Mouse (Mus musculus) limb, embryonic 14.5 days (tissue): ENCODE measurements around the gene Tlr2. TPM values are rescaled to one million over a fixed set of nuclear protein-coding genes. Genes with fewer than 3 reads are reported as not detected.
A peak's percentile ranks its signal among the peaks of the same experiment; 100 is the strongest.

Experiments used
- ATAC-seq: fragments of 200-750 bp; cut with Nextera tagmentation; 2 replicates; pipeline ENCODE4 v1.8.0; 2017; ENCODE audit warnings: low read depth, moderate number of reproducible peaks, moderate TSS enrichment; ENCODE audit not compliant: low FRiP score
- DNase-seq: peaks from one replicate; pipeline ENCODE4 v3.0.0-alpha.2; 2015; ENCODE audit warnings: low spot score
- H3K27ac ChIP-seq: fragments of 300-500 bp; sonication (generic); replicated peaks from 2 replicates; pipeline ENCODE4 v1.5.1; 2014; ENCODE audit warnings: low read depth, mild to moderate bottlenecking, low read length, moderate library complexity, mixed read lengths
- H3K27me3 ChIP-seq: fragments of 300-500 bp; sonication (generic); 2 replicates; pipeline ENCODE4 v1.6.1; 2014; ENCODE audit warnings: low read length, mixed read lengths; ENCODE audit not compliant: control insufficient read depth, insufficient read depth
- H3K36me3 ChIP-seq: fragments of 300-500 bp; sonication (generic); 2 replicates; pipeline ENCODE4 v1.6.1; 2014; ENCODE audit warnings: mild to moderate bottlenecking, low read length, moderate library complexity, mixed read lengths; ENCODE audit not compliant: control insufficient read depth, insufficient read depth
- H3K4me1 ChIP-seq: fragments of 300-500 bp; sonication (generic); 2 replicates; pipeline ENCODE4 v1.6.1; 2014; ENCODE audit warnings: antibody characterized with exemption, low read length, mixed read lengths; ENCODE audit not compliant: control insufficient read depth, insufficient read depth
- H3K4me2 ChIP-seq: fragments of 300-500 bp; sonication (generic); replicated peaks from 2 replicates; pipeline ENCODE4 v1.6.1; 2014; ENCODE audit warnings: low read depth, mild to moderate bottlenecking, low read length, moderate library complexity; ENCODE audit not compliant: severe bottlenecking
- H3K4me3 ChIP-seq: fragments of 300-500 bp; sonication (generic); replicated peaks from 2 replicates; pipeline ENCODE4 v1.5.1; 2014; ENCODE audit warnings: low read length
- H3K9ac ChIP-seq: fragments of 300-500 bp; sonication (generic); 2 replicates; pipeline ENCODE4 v1.6.1; 2014; ENCODE audit warnings: mild to moderate bottlenecking, low read depth, low read length, moderate library complexity; ENCODE audit not compliant: severe bottlenecking
- H3K9me3 ChIP-seq: fragments of 300-500 bp; sonication (generic); 2 replicates; pipeline ENCODE4 v1.6.1; 2016; ENCODE audit warnings: low read length; ENCODE audit not compliant: control insufficient read depth
- POLR2A ChIP-seq: fragments of 200-500 bp; IDR thresholded peaks from 2 replicates; pipeline ENCODE4 v1.8.0; 2012; ENCODE audit warnings: inconsistent platforms, mild to moderate bottlenecking, moderate library complexity, borderline replicate concordance; ENCODE audit not compliant: insufficient read depth, insufficient read length; ENCODE audit errors: extremely low read depth
- WGBS: fragments of 180-500 bp; shearing (Covaris S2); extraction: QIAGEN DNeasy Blood & Tissue Kit; methylation state at CpG from one replicate; pipeline ENCODE4 v1.1.7; 2014; 5-methylcytosine and 5-hydroxymethylcytosine counted together
- polyA plus RNA-seq, 2 experiments: library from polyadenylated mRNA; depleted of rRNA in 1 of 2; stranded (reverse) in 1 of 2; unstranded in 1 of 2; fragments of >200 nt; fragmentation: Nextera tagmentation in 1 of 2; extraction: Ambion mirVana in 1 of 2; gene quantifications; 2 replicates each; pipeline versions ENCODE4 v1.2.1 to v1.2.3; 2012 to 2014

Tlr2 gene
- polyA plus RNA-seq, 2 experiments: 5.6 to 10.3 TPM

- no peak for TF ChIP-seq POLR2A
- Histone ChIP-seq H3K36me3 (no peaks in the 10 kb centered on the region), H3K27ac (no peak overlapping the region), H3K4me2 (no peak overlapping the region), H3K4me3 (no peak overlapping the region), H3K9me3 (no peaks in the 10 kb centered on the region), H3K4me1 (no peaks in the 10 kb centered on the region), H3K27me3 (no peaks in the 10 kb centered on the region), H3K9ac (no peak overlapping the region)
- DNase-seq (no peak), ATAC-seq (no peak)
- 55% methylated on average over 8 of the region's 8 CpGs for WGBS
Observed at GRCm38 (mm10) chr3:83844766-83845520, 3.4 kb upstream of the Tlr2 start.

DNA sequence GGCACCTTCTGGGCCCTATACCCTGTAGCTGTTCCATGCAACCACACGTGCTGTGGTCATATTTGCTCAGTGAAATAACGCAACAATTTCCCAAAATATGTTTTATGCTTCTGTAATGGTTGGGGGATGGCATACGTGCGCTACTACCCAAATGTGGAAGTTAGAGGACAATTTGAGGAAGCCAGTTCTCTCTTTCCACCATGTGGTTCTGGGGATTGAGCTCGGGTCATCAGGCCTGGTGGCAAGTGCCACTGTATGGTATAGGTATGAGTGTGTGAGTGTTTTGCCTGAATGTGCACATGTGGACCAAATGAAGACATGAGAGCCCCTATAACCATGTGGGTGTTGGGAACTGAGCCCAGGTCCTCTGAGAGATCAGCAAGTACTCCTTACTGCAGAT is 2.1 kb downstream of the Tlr2 start:
- H3K27ac ChIP-seq: no peak overlapping the region
- TF ChIP-seq POLR2A: no peak
- no peak overlapping the region for H3K9ac ChIP-seq
- no peaks in the 10 kb centered on the region for H3K9me3 ChIP-seq
- 91% methylated on average over 5 of the region's 5 CpGs for WGBS
- no peak overlapping the region for H3K4me3 ChIP-seq
- DNase-seq: no peak
- no peaks in the 10 kb centered on the region for H3K36me3 ChIP-seq
- H3K4me2 ChIP-seq: peak overlapping the region; percentile 9; the same call in 1 of the 2 replicates
- no peaks in the 10 kb centered on the region for H3K27me3 ChIP-seq
- no peak for ATAC-seq
- H3K4me1 ChIP-seq: no peaks in the 10 kb centered on the region

GRCm38 (mm10) chr3:83836685-83837084 is 4.9 kb downstream of the Tlr2 start:
- H3K4me2 ChIP-seq: no peak overlapping the region
- ATAC-seq (no peak), DNase-seq (no peak)
- no peak for TF ChIP-seq POLR2A
- H3K4me3 ChIP-seq: no peak overlapping the region
- H3K9me3 ChIP-seq: no peaks in the 10 kb centered on the region
- no peak overlapping the region for H3K9ac ChIP-seq
- H3K27me3 ChIP-seq: no peaks in the 10 kb centered on the region
- no peaks in the 10 kb centered on the region for H3K4me1 ChIP-seq
- no peaks in the 10 kb centered on the region for H3K36me3 ChIP-seq
- no peak overlapping the region for H3K27ac ChIP-seq
- 79% methylated on average over 15 of the region's 15 CpGs for WGBS

GRCm38 (mm10) chr3:83828145-83828611 is 13.4 kb downstream of the Tlr2 start:
- TF ChIP-seq POLR2A: no peak
- peaks cover 14% of the 10 kb centered on the region for H3K4me1 ChIP-seq
- no peak overlapping the region for H3K4me2 ChIP-seq
- no peaks in the 10 kb centered on the region for H3K36me3 ChIP-seq
- ATAC-seq (peak; percentile 85), DNase-seq (peak; percentile 79)
- H3K27ac ChIP-seq: 0 out of 2 replicates have a peak overlapping the region, but pooled peaks have one; percentile 9
- H3K4me3 ChIP-seq: no peak overlapping the region
- H3K9ac ChIP-seq: no peak overlapping the region
- H3K27me3 ChIP-seq: no peaks in the 10 kb centered on the region
- 24% methylated on average over 5 of the region's 5 CpGs for WGBS
- H3K9me3 ChIP-seq: no peaks in the 10 kb centered on the region

DNA sequence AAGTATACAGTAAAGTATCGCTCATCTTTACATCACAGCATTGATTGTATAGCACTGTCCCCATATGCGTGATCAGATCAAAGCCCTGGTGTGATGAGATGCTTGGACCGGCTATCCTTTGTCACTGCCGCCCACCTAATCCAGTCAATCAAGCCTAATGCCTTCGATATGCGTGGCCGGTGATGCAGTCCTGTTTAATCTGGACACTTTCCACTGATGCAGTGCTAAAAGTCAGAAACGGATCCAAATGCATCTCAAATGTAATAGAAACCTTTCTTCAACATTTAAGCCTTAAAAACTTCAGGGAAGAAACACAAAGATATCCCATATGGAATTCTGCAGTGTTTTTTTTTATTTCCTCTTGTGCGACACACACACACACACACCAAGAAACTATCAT is 13.9 kb downstream of the Tlr2 start:
- ATAC-seq: peak; percentile 44; the same call in 1 of the 2 replicates

More for the DNA sequence above, 13.9 kb downstream of the Tlr2 start:
- no peak overlapping the region for H3K4me3 ChIP-seq
- TF ChIP-seq POLR2A: no peak
- no peak for DNase-seq
- no peaks in the 10 kb centered on the region for H3K27me3 ChIP-seq
- no peak overlapping the region for H3K4me2 ChIP-seq
- H3K4me1 ChIP-seq: peaks cover 14% of the 10 kb centered on the region
- H3K9ac ChIP-seq: no peak overlapping the region
- H3K27ac ChIP-seq: peak overlapping the region; percentile 62; the same call in 1 of the 2 replicates
- H3K36me3 ChIP-seq: no peaks in the 10 kb centered on the region
- H3K9me3 ChIP-seq: no peaks in the 10 kb centered on the region
- 71% methylated on average over 9 of the region's 9 CpGs for WGBS
